In genomic region chr2:166419271-166419670, GRCm38 (mm10) we compare ENCODE assay signal across 20 mouse cellular contexts.
DNase-seq lines count a peak whose midpoint lies in the region; ATAC-seq and TF ChIP-seq lines count a peak whose summit lies in the region.
"Had no signal": no experiment of that assay in that cellular context is flagged by ENCODE, and none has a peak within 500 bp of the region (broad histone marks: within the 10 kb centered on the region; RNA-seq: fewer than 3 reads in every experiment).

No protein-coding gene starts in this region.

- H3K9me3 ChIP-seq in hindbrain, embryonic 11.5 days (ENCODE audit: control insufficient read depth, low read length) = no peaks in the 10 kb centered on the region
- H3K9me3 ChIP-seq in hindbrain, embryonic 12.5 days (replicated peaks) = no peaks in the 10 kb centered on the region
- no peaks in the 10 kb centered on the region for H3K9me3 ChIP-seq in ES-E14 (ENCODE audit: control insufficient read depth, insufficient read depth, low read depth, low read length)
- H3K9me3 ChIP-seq in limb, embryonic 10.5 days (replicated peaks) = no peaks in the 10 kb centered on the region
- H3K9me3 ChIP-seq: heart, embryonic 13.5 days had no signal

- H3K27ac ChIP-seq in hindbrain, embryonic 11.5 days (ENCODE audit: low read depth, low read length) = 0 out of 2 replicates have a peak overlapping the region, but pooled peaks have one; percentile 17
- no peak overlapping the region for H3K27ac ChIP-seq in hindbrain, embryonic 12.5 days
- peak overlapping the region; percentile 44; the same call in 1 of the 2 replicates for H3K27ac ChIP-seq in ES-E14 (ENCODE audit: insufficient read depth, low read depth, low read length, poor library complexity, severe bottlenecking)
- peak overlapping the region; percentile 31; the same call in 1 of the 2 replicates for H3K27ac ChIP-seq in limb, embryonic 10.5 days
- H3K27ac ChIP-seq: heart, embryonic 13.5 days had no signal

- in situ Hi-C loops in ES-E14 (cut with MboI; ENCODE audit: low sequenced_read_pairs in 2 of 2, unreplicated experiment in 2 of 2) = no loop called here

- H3K4me2 ChIP-seq in hindbrain, embryonic 11.5 days (replicated peaks; ENCODE audit: low read depth, low read length) = no peak overlapping the region
- H3K4me2 ChIP-seq in hindbrain, embryonic 12.5 days (replicated peaks) = no peak overlapping the region
- H3K4me2 ChIP-seq: heart, embryonic 13.5 days had no signal

- peak; percentile 6 for DNase-seq in cerebellum, adult 11-12 months
- no peak for DNase-seq in cerebellum, postnatal 4 days (ENCODE audit: low spot score in 2 of 2)
- DNase-seq in hindbrain, embryonic 11.5 days (ENCODE audit: low spot score) = peak; percentile 40
- DNase-seq in ES-E14 (ENCODE audit: low read depth, low spot score) = no peak
- no peak for DNase-seq in limb, embryonic 10.5 days (ENCODE audit: low spot score)
- no peak for DNase-seq in kidney, postnatal 14 days
- no peak for DNase-seq in yolk sac, embryonic 10.5 days (ENCODE audit: low spot score)
- DNase-seq: adrenal gland, postnatal 10 days; B cell, adult 2 months; cerebellum, adult 11 months; cerebellum, postnatal 10 days; embryo, embryonic 11 days; gastrocnemius, postnatal 36 days; heart, adult 11 months; heart, postnatal 36 days had no signal

- H3K4me1 ChIP-seq in hindbrain, embryonic 11.5 days (replicated peaks; ENCODE audit: control insufficient read depth, insufficient read depth, low read length) = no peaks in the 10 kb centered on the region
- H3K4me1 ChIP-seq in hindbrain, embryonic 12.5 days = peaks cover 43% of the 10 kb centered on the region
- peaks cover 9 to 41% of the 10 kb centered on the region in 2 experiments for H3K4me1 ChIP-seq in ES-E14 (ENCODE audit: control insufficient read depth in 2 of 2, insufficient read depth in 2 of 2, low read length in 2 of 2, poor library complexity in 1 of 2)
- peaks cover 40% of the 10 kb centered on the region for H3K4me1 ChIP-seq in limb, embryonic 10.5 days

- 35% methylated on average over 9 of the region's 9 CpGs for WGBS in hindbrain, embryonic 11.5 days
- 31% methylated on average over 9 of the region's 9 CpGs for WGBS in hindbrain, embryonic 12.5 days
- 76% methylated on average over 9 of the region's 9 CpGs for WGBS in limb, embryonic 10.5 days

- no peak overlapping the region for H3K4me3 ChIP-seq in hindbrain, embryonic 11.5 days (ENCODE audit: low read depth, low read length)
- no peak overlapping the region for H3K4me3 ChIP-seq in hindbrain, embryonic 12.5 days
- no peak overlapping the region for H3K4me3 ChIP-seq in ES-E14 (ENCODE audit: insufficient read depth in 1 of 2, low read depth in 1 of 2, low read length in 2 of 2, poor library complexity in 1 of 2, severe bottlenecking in 1 of 2)
- H3K4me3 ChIP-seq in limb, embryonic 10.5 days = no peak overlapping the region
- H3K4me3 ChIP-seq: heart, embryonic 13.5 days had no signal

- H3K9ac ChIP-seq in hindbrain, embryonic 11.5 days (ENCODE audit: low read depth, low read length) = no peak overlapping the region
- H3K9ac ChIP-seq in hindbrain, embryonic 12.5 days = no peak overlapping the region
- no peak overlapping the region for H3K9ac ChIP-seq in ES-E14 (ENCODE audit: insufficient read depth, low read depth, low read length, poor library complexity, severe bottlenecking)
- H3K9ac ChIP-seq: heart, embryonic 13.5 days had no signal

- H3K36me3 ChIP-seq in hindbrain, embryonic 11.5 days (ENCODE audit: control insufficient read depth, insufficient read depth, low read length) = no peaks in the 10 kb centered on the region
- H3K36me3 ChIP-seq in hindbrain, embryonic 12.5 days = no peaks in the 10 kb centered on the region
- H3K36me3 ChIP-seq in ES-E14 (ENCODE audit: control insufficient read depth, insufficient read depth, low read length, poor library complexity, severe bottlenecking) = no peaks in the 10 kb centered on the region
- no peaks in the 10 kb centered on the region for H3K36me3 ChIP-seq in limb, embryonic 10.5 days
- H3K36me3 ChIP-seq: heart, embryonic 13.5 days had no signal

- no peaks in the 10 kb centered on the region for H3K27me3 ChIP-seq in hindbrain, embryonic 11.5 days (ENCODE audit: control insufficient read depth, insufficient read depth, low read length)
- H3K27me3 ChIP-seq in hindbrain, embryonic 12.5 days = no peaks in the 10 kb centered on the region
- no peaks in the 10 kb centered on the region for H3K27me3 ChIP-seq in limb, embryonic 10.5 days (ENCODE audit: low read depth, poor library complexity, severe bottlenecking)
- H3K27me3 ChIP-seq: heart, embryonic 13.5 days had no signal

- ATAC-seq in hindbrain, embryonic 11.5 days (ENCODE audit: low FRiP score) = no peak
- ATAC-seq in hindbrain, embryonic 12.5 days (ENCODE audit: low FRiP score) = no peak
- ATAC-seq: CD4-positive, CD25-positive, alpha-beta regulatory T cell, adult 4 months; forebrain, embryonic 14.5 days; hindbrain, embryonic 16.5 days had no signal

TF ChIP-seq in ES-E14, 5 proteins besides CTCF, POLR2A, EP300 and RAD21:
- TF ChIP-seq ZNF384 (IDR thresholded peaks at IDR 0.05; ENCODE audit: low read depth, low read length) = no peak
- no peak for TF ChIP-seq ZC3H11A (IDR thresholded peaks at IDR 0.05; ENCODE audit: borderline replicate concordance, low read depth, low read length)
- no peak for TF ChIP-seq HCFC1 (IDR thresholded peaks at IDR 0.05; ENCODE audit: borderline replicate concordance, insufficient read depth, low read length)
- TF ChIP-seq CHD2 (IDR thresholded peaks at IDR 0.05; ENCODE audit: low read depth, low read length) = no peak
- TF ChIP-seq MAFK (IDR thresholded peaks at IDR 0.05; ENCODE audit: insufficient read depth, low read depth, low read length) = no peak
TF ChIP-seq in ES-E14: peak in this region for 0.

Comparison
In these comparisons a context has a peak if more than half of its experiments do, and no peak if none do; other contexts are left out.
1. DNase-seq: peak in cerebellum, adult 11-12 months (single experiment) and hindbrain, embryonic 11.5 days (single experiment); none in cerebellum, postnatal 4 days (0 of 2), ES-E14 (single experiment), limb, embryonic 10.5 days (single experiment), kidney, postnatal 14 days (single experiment) and yolk sac, embryonic 10.5 days (single experiment).